Mouse (Mus musculus) gastrocnemius, postnatal 25 days (tissue): ENCODE data around the gene Utf1. TPM values are rescaled to one million over a fixed set of nuclear protein-coding genes. Genes with fewer than 3 reads are reported as not detected.

Experiments
- DNase-seq: peaks from one replicate; pipeline ENCODE4 v3.0.0; 2022
- long read RNA-seq, 2 experiments: library from polyadenylated mRNA; stranded (forward); transcript quantifications; one replicate each; pipeline ENCODE4 v2.0.0; 2021
- total RNA-seq, 2 experiments: library from RNA; stranded (reverse); gene quantifications; 1 replicate in 1 of 2; 2 replicates in 1 of 2; pipeline ENCODE4 v1.2.3; 2021

Utf1 gene
- not detected for total RNA-seq
- long read RNA-seq, experiment 1 = 0 reads
- long read RNA-seq, experiment 2 = 0 reads

- DNase-seq = no peak
Measured at GRCm38 (mm10) chr7:139943674-139944281, at the start of gene Utf1. Gene Utf1, plus strand, starts transcription at chr7:139943789.

- no peak for DNase-seq
Measured at GRCm38 (mm10) chr7:139894655-139895557, 48.7 kb upstream of the Utf1 start, which contains the start of gene Kndc1. Gene Kndc1, plus strand, starts transcription at chr7:139894696.

DNA sequence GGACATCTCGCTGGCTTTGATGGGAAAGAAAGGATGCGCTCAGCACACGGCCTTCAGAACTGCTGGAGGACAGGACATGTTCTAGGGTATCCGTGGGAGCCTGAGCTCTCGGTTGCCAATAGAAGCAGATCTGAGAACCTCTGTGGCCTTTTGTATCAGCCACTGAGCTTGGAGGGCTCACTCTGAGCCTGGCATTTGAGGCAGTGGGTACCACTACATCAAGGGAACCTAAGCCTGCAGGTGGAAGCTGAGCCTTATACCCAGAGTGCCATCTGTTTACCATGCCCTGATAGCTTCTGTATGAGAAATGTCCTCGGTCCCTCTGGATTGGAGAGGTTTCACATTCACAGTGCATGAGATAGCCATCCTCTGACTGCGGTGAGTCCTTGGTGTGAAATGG, 47.3 kb upstream of the Utf1 start:
- DNase-seq = no peak

DNA sequence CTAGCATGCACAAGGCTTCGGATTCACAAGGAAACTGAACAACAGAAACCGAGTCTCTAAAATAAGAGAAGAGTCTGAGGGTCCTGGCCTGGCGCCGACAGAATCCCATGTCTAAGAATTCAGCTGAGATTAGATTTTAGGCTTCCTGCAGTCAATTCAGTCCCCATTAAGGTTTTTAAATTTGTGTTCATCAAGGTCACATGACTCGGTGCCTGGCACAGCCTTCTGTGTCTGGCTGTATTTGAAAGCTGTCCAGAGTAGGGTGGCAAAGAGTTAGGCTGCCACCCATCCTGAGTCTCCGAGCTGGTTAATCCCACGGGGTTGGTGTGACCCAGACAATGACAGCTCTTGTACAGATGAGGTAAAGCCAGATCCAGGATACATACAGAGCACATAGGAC, 46.8 kb upstream of the Utf1 start:
- no peak for DNase-seq

- DNase-seq = no peak
Measured at GRCm38 (mm10) chr7:139898606-139899005, 45.0 kb upstream of the Utf1 start.

DNA sequence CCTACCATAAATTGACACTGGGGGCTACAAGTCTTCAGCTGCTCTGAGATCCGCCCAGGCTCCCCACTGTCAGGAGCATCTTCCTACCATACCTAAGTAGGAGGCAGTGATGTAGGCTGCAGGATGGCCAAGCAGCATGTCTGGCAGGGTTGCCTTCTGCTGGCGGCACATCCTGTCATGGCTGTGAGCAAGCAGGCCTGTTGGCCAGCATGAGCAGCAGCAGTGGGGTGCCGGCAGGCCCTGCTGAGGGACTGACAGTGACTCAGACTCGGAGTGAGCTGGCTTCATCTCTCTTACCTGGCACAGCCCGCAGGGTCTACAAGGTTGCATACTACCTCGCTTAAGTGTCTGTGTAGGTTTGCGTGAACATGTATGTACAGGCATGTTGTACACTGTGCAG, 44.1 kb upstream of the Utf1 start:
- no peak for DNase-seq

DNA sequence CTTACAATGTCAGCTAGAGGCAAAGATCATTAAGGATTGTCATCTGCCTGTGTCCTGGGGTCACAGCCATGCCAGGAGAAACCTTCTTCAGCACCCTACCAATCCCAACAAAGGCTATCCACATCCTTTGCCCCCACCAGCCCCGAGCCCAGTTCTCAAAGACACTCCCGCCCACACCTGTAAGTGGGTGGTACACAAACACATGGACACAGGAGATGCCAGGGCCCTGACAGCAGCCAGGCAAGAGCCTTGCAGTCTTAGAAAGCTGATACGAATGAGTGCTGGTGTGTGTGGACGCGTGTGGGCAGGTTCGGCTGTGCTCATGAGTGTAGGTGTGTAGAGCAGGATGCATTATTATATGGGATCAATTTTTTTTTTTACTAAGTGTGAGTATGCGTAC, 43.1 kb upstream of the Utf1 start:
- no peak for DNase-seq

DNA sequence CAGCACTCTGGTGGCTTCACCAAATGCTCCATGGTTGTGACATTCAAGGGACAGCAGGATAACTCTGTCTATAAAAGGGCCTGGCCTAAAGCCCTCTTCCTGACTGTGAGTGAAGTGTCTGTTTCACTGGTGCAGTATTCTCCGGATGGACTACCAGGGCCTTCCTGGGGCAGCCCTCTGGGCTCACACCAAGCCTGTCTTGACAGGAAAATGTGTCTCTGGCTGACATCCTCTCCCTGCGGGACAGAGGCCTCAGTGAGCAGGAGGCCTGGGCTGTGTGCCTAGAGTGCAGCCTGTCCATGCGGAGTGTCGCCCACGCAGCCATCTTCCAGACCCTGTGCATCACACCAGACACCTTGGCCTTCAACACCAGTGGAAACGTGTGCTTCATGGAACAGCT, 42.7 kb upstream of the Utf1 start:
- DNase-seq = no peak

DNA sequence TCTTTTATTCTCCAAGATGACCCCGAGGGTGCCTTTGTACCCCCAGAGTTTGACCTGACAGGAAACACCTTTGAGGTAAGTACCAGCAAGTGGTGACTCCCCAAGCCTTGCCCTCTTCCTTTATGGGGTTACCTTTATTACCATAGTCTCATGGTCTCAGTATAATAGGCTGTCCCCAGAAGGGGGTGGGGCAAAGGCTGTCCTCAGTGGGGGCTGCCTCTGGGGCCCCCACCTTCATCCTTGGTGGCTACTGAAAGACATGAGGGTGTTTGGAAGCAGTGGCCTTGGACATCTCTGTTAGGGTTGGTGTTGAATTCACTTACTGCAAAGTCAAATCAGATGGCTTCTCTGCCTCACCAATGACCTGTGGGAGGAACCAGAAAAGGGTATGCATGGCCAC, 41.6 kb upstream of the Utf1 start:
- no peak for DNase-seq

DNA sequence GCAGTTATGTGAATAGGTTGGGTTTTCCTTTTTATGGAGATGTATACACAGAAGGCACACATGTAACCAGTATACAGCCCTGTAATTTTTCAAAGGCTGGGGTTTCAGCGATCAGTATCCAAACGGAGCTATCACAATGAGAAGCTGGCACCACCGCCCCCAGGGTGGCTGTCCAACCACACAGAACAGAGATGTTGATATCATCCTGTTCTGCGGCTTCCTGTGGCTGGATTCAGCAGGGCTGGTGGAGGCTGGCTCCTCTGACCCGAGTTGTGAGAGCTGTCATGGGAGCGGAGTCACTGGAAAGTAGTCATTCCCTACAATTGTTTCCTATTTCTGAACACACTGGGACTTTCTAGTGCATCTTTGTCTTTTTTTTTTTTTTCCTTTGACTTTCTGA, 38.3 kb upstream of the Utf1 start:
- DNase-seq = no peak

DNA sequence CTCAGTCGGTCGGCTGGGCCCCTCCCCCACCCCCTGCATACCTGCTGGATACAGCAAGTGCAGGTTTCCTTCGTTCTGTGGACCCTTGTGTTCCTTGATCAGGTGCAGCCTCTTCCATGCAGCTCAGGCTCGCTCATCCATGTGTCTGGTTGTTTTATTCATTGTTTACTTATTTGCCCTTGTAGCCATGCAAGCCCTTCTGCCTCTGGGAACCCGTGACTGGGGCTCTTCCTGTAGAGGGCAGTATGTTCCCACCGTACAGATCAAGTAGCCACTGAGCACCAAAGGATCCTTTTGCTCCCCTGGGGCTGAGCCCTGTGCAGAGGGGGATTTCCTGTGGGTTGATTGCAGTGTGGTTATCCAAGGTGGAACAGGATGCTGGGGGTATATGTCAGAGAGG, 37.9 kb upstream of the Utf1 start:
- no peak for DNase-seq

DNA sequence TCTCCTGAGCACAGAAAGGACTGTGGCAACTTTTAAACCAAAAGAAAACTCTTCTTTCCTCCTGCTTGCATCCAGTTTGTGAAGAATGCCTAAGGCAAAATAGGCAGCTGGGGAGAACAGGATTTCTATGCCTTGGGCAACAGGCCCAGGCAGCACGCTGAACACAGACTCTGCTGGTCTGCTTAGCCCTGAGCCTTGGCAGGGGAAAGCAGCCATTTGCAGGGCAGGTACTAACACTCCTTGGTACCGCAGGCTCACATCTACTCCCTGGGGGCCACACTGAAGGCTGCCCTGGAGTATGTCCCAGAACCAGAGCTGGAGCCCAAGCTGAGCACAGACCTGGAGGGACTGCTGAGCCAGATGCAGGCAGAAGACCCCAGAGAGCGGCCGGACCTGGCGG, 35.4 kb upstream of the Utf1 start:
- DNase-seq = no peak

DNA sequence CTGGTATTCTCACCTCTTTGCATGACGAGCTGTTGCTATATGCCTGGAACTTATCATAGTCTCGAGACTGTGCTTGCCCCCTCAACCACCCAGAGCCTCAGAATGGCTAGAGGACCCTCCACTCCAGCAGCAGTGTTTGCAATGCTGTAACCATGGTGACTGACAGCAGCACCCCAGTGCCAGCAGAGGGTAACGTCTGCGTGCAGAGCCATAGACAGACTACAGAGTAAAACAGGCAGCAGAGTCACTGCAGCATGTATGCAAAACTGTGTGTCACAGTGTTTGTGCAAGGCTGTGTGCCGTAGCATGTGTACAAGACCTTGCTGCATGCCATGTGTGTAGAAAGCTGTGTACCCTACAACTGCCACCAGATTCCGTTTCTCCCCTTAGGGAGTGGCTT, 34.1 kb upstream of the Utf1 start:
- no peak for DNase-seq

- DNase-seq = no peak
Measured at GRCm38 (mm10) chr7:139910204-139910835, 33.3 kb upstream of the Utf1 start.

DNA sequence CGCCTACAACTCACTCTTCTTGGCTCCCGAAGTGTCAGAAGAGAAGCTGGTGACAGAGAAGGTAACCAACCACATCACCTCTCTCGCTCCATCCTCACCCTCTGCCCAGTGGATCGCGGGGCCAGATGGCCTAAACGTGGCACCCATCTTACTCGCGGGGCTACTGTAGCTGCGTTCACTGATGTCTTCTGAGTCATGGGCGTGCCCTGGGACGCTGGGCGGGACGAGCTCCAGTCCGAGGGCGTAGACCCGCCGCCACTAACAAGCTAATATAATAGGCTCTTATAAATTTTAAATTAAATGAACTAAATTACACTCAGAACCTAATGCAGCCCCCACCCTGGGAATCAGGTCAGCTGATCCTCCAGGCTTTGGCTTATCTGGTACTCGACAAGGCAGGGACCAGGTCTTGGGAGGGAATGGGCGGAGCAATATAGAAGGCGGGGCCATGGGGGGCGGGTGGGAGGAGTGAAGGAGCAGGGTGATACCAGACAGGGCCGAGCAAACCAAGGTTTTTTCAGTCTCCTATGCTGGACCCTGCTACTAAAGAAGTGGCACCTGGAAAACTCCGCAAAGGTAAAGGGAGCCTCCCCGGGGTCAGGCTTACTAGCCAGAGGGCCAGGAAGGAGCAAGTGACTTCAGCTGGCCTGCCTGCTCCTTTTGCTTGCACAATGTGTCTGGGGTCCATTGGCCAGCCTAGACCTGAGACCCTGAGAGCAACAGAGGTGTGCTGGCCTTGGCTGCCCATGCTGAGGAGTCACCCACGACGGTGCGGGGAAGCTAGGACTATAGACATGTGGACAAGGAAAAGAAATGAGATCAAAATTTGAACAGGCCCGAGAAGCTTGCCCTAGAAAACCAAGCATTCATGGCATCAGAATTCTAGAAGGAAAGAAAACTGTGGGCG, 29.2 kb upstream of the Utf1 start:
- DNase-seq = no peak

- DNase-seq = no peak
Measured at GRCm38 (mm10) chr7:139915646-139916257, 27.8 kb upstream of the Utf1 start.

GRCm38 (mm10) chr7:139916345-139916744, 27.2 kb upstream of the Utf1 start:
- no peak for DNase-seq

GRCm38 (mm10) chr7:139918262-139918661, 25.3 kb upstream of the Utf1 start:
- DNase-seq = no peak

- DNase-seq = no peak
Measured at GRCm38 (mm10) chr7:139930732-139931131, 12.9 kb upstream of the Utf1 start.

- no peak for DNase-seq
Measured at GRCm38 (mm10) chr7:139936705-139937104, 6.9 kb upstream of the Utf1 start.

DNA sequence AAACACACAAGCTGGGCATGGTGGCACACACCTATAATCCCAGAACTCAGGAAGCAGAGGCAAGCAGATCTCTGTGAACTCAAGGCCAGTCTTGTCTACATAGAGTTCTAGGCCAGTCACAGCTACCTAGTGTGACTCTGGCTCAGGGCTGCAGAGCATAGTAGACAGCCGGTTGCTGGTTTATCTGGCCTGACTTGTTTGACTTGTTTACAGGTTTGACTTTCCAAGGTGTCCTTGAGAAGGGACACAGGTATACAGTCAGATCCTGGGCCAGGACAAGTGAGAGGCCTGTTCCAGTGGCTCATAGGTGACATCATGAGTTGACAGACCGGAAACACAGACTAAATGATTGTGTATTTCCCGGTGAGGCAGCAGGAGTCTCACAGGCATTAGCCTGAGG, 6.5 kb upstream of the Utf1 start:
- DNase-seq = no peak

DNA sequence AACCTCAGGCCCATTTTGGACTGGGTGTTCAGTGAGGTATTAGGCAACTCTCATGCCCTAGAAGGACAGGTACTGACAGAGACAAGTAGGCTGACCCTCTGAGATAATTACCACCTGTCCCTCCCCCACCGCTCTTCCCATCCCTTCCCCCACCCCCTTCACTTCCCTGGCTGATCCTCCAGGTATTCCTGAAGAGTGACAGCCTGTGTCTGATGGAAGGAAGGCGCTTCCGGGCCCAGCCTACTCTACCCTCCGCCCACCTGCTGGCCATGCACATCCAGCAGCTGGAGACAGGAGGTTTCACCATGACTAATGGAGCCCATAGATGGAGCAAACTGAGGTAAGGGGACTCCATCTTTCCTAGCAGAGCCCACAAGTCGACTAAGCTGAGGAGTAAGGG, 5.8 kb upstream of the Utf1 start:
- DNase-seq = no peak
